Mouse (Mus musculus) heart, postnatal 0 days (tissue): ENCODE results near the gene Efcab2.

Experiments
- CTCF ChIP-seq: IDR thresholded peaks from 2 replicates; pipeline ENCODE4 v1.5.1; 2016; ENCODE audit warnings: antibody characterized with exemption, control low read depth, low read depth
- EP300 ChIP-seq: IDR thresholded peaks from 2 replicates; pipeline ENCODE4 v1.6.1; 2016; ENCODE audit warnings: antibody characterized with exemption, low read depth

GRCm38 (mm10) chr1:178431619-178432444 is 25.9 kb downstream of the Efcab2 start:
- TF ChIP-seq CTCF (no peak), EP300 (no peak)
